Mouse (Mus musculus) thymus, adult 2 months (tissue): ENCODE results near the gene Ints11. TPM values are rescaled to one million over a fixed set of nuclear protein-coding genes. Genes with fewer than 3 reads are reported as not detected.

Source experiments
- DNase-seq: peaks from one replicate; pipeline ENCODE4 v3.0.0; 2021
- H3K27ac ChIP-seq: fragments of 200-500 bp; 2 replicates; pipeline ENCODE4 v1.5.1; 2012; ENCODE audit warnings: low read length, control low read depth; ENCODE audit not compliant: control insufficient read depth, insufficient read depth
- H3K27me3 ChIP-seq: fragments of 200-500 bp; 2 replicates; pipeline ENCODE4 v1.6.1; 2012; ENCODE audit warnings: mild to moderate bottlenecking, low read length, moderate library complexity, mixed read lengths; ENCODE audit not compliant: control insufficient read depth, insufficient read depth
- H3K36me3 ChIP-seq: fragments of 200-500 bp; 2 replicates; pipeline ENCODE4 v1.6.1; 2012; ENCODE audit warnings: mild to moderate bottlenecking, low read length, moderate library complexity; ENCODE audit not compliant: control insufficient read depth, insufficient read depth
- H3K4me1 ChIP-seq: fragments of 200-500 bp; replicated peaks from 2 replicates; pipeline ENCODE4 v1.6.1; 2012; ENCODE audit warnings: low read length; ENCODE audit not compliant: control insufficient read depth, insufficient read depth
- H3K4me3 ChIP-seq: fragments of 200-500 bp; 2 replicates; pipeline ENCODE4 v1.5.1; 2012; ENCODE audit warnings: mild to moderate bottlenecking, low read length, control low read depth, moderate library complexity; ENCODE audit not compliant: control insufficient read depth, insufficient read depth
- CTCF ChIP-seq: fragments of 200-500 bp; IDR thresholded peaks from 2 replicates; pipeline ENCODE4 v1.5.1; 2012; ENCODE audit warnings: mild to moderate bottlenecking, control low read depth, low read length, moderate library complexity, borderline replicate concordance; ENCODE audit not compliant: control insufficient read depth, poor library complexity, insufficient read depth; ENCODE audit errors: extremely low read depth
- POLR2A ChIP-seq: fragments of 200-500 bp; IDR thresholded peaks from 2 replicates; pipeline ENCODE4 v1.6.1; 2012; ENCODE audit warnings: mild to moderate bottlenecking, low read length, control low read depth, moderate library complexity; ENCODE audit not compliant: control insufficient read depth, poor library complexity, insufficient read depth; ENCODE audit errors: extremely low read depth
- WGBS: fragments of 180-500 bp; shearing (Covaris S2); methylation state at CpG from one replicate; pipeline ENCODE4 v1.1.7; 2018; 5-methylcytosine and 5-hydroxymethylcytosine counted together
- polyA plus RNA-seq: library from polyadenylated mRNA; depleted of rRNA; stranded (reverse); fragments of >200 nt; gene quantifications from 2 replicates; pipeline ENCODE4 v1.2.3, GENCODE M21; 2012

Ints11 gene
- polyA plus RNA-seq, 1 experiment, result 107 TPM

DNA sequence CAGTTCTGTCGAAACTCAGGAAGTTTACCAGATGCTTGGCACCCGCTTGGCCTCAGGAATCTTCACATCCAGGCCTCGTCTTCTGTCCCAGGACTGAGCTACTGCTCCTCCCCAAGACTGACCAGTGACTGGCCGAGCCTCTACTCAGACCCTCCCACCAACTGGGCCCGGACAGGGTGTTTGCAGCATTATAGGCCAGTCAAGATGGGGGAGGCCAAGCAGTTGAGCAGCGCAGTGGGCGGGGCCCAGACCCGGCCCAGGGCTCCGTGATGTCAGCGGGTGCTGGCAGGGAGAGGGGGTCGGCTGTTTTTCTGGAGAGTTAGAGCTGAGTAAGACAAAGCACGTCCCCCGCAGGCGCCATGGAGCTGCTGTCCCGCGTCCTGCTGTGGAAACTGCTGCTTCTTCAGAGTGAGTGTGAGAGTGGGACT lies 29.8 kb upstream of the Ints11 start, which contains the start of gene Mxra8:
TSS of gene Mxra8 (plus strand) at position 198 of the 428 bp plus-strand sequence.
- H3K27me3 ChIP-seq, result no peaks in the 10 kb centered on the region
- peaks cover 21% of the 10 kb centered on the region for H3K4me1 ChIP-seq
- peak within 1 kb of the TSS; percentile 39; the same call in 1 of the 2 replicates for H3K4me3 ChIP-seq
- H3K27ac ChIP-seq, result no peak within 1 kb of the TSS
- no peak for DNase-seq
- H3K36me3 ChIP-seq, result no peaks in the 10 kb centered on the region
- no peak for TF ChIP-seq CTCF
- no peak for TF ChIP-seq POLR2A
- 83% methylated on average over 16 of the region's 16 CpGs for WGBS

DNA sequence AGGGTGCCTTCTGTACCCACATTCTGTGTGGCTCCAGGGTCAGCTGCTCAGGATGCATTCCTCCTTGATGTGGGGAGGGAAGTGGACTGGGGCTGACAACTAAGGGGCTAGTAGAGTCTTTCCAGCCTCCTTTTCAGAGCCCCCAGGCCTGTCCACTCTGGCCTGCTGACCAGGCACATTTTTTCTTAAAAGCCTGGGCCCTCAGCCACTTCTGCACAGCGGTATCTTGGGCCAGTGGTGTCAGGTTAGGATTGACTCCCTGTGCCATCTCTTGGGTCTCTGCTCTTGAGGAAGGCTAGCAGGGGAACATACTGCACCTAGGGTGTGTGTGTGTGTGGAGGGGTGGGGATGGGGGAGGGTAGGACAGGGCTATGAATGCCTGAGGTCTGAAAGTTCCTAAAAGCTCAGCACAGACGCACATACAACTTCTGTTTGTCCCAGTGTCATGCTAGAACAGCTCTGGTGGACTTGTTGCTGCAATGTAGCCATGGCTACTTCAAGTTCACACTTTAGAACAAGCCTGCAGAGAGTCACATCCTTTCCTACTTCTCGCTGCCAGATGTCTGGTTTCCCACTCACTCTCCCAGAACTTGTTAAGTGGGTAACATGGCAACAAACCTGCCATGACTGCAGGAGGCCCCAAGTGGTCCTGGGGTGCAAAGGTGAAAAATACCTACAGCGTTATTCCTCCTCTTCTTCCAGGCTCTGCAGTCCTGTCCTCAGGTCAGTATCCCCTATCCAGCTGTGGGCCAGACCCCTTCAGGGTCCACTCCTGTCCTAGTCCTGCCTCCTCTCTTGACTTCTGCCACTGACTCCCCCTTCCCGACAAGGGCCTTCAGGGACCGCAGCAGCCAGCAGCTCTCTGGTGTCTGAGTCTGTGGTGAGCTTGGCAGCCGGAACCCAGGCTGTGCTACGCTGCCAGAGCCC lies 29.0 kb upstream of the Ints11 start:
- TF ChIP-seq CTCF (no peak), POLR2A (no peak)
- peaks cover 21% of the 10 kb centered on the region for H3K4me1 ChIP-seq
- 22% methylated on average over 8 of the region's 8 CpGs for WGBS
- peak overlapping the region; percentile 39 for H3K4me3 ChIP-seq
- no peaks in the 10 kb centered on the region for H3K36me3 ChIP-seq
- no peaks in the 10 kb centered on the region for H3K27me3 ChIP-seq
- no peak overlapping the region for H3K27ac ChIP-seq
- no peak for DNase-seq

- H3K27me3 ChIP-seq, result no peaks in the 10 kb centered on the region
- H3K4me1 ChIP-seq, result peaks cover 21% of the 10 kb centered on the region
- H3K36me3 ChIP-seq, result no peaks in the 10 kb centered on the region
- WGBS, result under 1% methylated on average over 32 of the region's 32 CpGs
- TF ChIP-seq POLR2A, result no peak
- peak; percentile 50; the same call in 1 of the 2 replicates for TF ChIP-seq CTCF
- DNase-seq, result peak; percentile 64
- H3K27ac ChIP-seq, result no peak overlapping the region
- peak overlapping the region; percentile 39 for H3K4me3 ChIP-seq
These were observed 28.3 kb upstream of the Ints11 start for GRCm38 (mm10) chr4:155841003-155841454.

- no peaks in the 10 kb centered on the region for H3K27me3 ChIP-seq
- no peak overlapping the region for H3K27ac ChIP-seq
- no peak for DNase-seq
- 70% methylated on average over 38 of the region's 38 CpGs for WGBS
- H3K4me1 ChIP-seq, result peaks cover 25% of the 10 kb centered on the region
- TF ChIP-seq CTCF, result no peak
- no peak for TF ChIP-seq POLR2A
- H3K36me3 ChIP-seq, result no peaks in the 10 kb centered on the region
- H3K4me3 ChIP-seq, result 0 out of 2 replicates have a peak overlapping the region, but pooled peaks have one; percentile 39
These were observed 27.6 kb upstream of the Ints11 start for GRCm38 (mm10) chr4:155841651-155842270.

GRCm38 (mm10) chr4:155843231-155843630 lies 26.1 kb upstream of the Ints11 start:
- peaks cover 27% of the 10 kb centered on the region for H3K4me1 ChIP-seq
- WGBS, result 93% methylated on average over 5 of the region's 5 CpGs
- no peak for DNase-seq
- TF ChIP-seq POLR2A, result no peak
- TF ChIP-seq CTCF, result no peak
- H3K27me3 ChIP-seq, result no peaks in the 10 kb centered on the region
- H3K4me3 ChIP-seq, result no peak overlapping the region
- no peak overlapping the region for H3K27ac ChIP-seq
- no peaks in the 10 kb centered on the region for H3K36me3 ChIP-seq

DNA sequence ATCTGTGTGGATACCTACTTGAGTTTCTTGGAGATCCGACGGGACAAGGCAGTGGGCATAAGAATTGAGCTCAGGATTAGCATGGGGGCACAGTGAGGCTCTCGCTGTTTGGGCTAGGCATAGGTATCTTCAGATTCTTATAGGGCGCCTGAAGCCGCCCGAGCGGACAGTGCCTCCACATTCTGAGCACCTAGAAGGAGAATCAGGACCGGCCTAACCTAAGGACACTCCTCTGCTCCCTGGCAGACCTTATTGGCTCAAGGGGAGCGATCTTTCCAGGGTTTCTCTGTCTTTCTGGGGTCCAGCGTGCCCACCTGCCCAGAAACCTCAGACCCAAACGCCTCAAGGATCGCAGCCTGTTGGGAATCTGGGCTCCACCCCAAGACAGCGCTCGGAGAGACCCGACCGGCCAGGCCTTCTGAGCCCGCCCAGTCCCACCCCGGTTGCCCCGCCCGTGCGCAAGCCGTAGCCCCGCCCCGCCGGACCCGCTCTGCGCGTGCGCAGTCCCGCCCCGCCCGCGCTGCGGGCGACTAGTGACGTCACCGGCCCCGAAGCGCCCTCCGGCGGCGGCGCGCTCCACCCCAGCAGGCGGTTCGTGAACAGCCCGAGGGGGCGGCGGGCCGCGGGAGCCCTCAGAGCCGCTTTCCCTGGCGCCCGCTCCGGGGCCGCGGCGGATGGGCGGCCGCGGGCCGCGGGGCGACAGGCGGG lies 22.3 kb upstream of the Ints11 start, which contains the start of gene Dvl1:
TSS of gene Dvl1 (plus strand) at position 532 of the 708 bp plus-strand sequence.
- peaks cover 19% of the 10 kb centered on the region for H3K4me1 ChIP-seq
- H3K27me3 ChIP-seq, result no peaks in the 10 kb centered on the region
- TF ChIP-seq POLR2A (peak; percentile 53), CTCF (peak; percentile 77)
- no peak within 1 kb of the TSS for H3K27ac ChIP-seq
- H3K36me3 ChIP-seq, result no peaks in the 10 kb centered on the region
- H3K4me3 ChIP-seq, result peak within 1 kb of the TSS; percentile 91
- peak; percentile 94 for DNase-seq
- WGBS, result 5% methylated on average over 64 of the region's 65 CpGs
